Mouse (Mus musculus) thymus, adult 2 months (tissue): ENCODE data around the gene Wdr24. TPM values are rescaled to one million over a fixed set of nuclear protein-coding genes. Genes with fewer than 3 reads are reported as not detected.

Experiments
- DNase-seq: peaks from one replicate; pipeline ENCODE4 v3.0.0; 2021
- H3K27ac ChIP-seq: fragments of 200-500 bp; 2 replicates; pipeline ENCODE4 v1.5.1; 2012; ENCODE audit warnings: low read length, control low read depth; ENCODE audit not compliant: control insufficient read depth, insufficient read depth
- H3K27me3 ChIP-seq: fragments of 200-500 bp; 2 replicates; pipeline ENCODE4 v1.6.1; 2012; ENCODE audit warnings: mild to moderate bottlenecking, low read length, moderate library complexity, mixed read lengths; ENCODE audit not compliant: control insufficient read depth, insufficient read depth
- H3K36me3 ChIP-seq: fragments of 200-500 bp; 2 replicates; pipeline ENCODE4 v1.6.1; 2012; ENCODE audit warnings: mild to moderate bottlenecking, low read length, moderate library complexity; ENCODE audit not compliant: control insufficient read depth, insufficient read depth
- H3K4me1 ChIP-seq: fragments of 200-500 bp; replicated peaks from 2 replicates; pipeline ENCODE4 v1.6.1; 2012; ENCODE audit warnings: low read length; ENCODE audit not compliant: control insufficient read depth, insufficient read depth
- H3K4me3 ChIP-seq: fragments of 200-500 bp; 2 replicates; pipeline ENCODE4 v1.5.1; 2012; ENCODE audit warnings: mild to moderate bottlenecking, low read length, control low read depth, moderate library complexity; ENCODE audit not compliant: control insufficient read depth, insufficient read depth
- CTCF ChIP-seq: fragments of 200-500 bp; IDR thresholded peaks from 2 replicates; pipeline ENCODE4 v1.5.1; 2012; ENCODE audit warnings: mild to moderate bottlenecking, control low read depth, low read length, moderate library complexity, borderline replicate concordance; ENCODE audit not compliant: control insufficient read depth, poor library complexity, insufficient read depth; ENCODE audit errors: extremely low read depth
- POLR2A ChIP-seq: fragments of 200-500 bp; IDR thresholded peaks from 2 replicates; pipeline ENCODE4 v1.6.1; 2012; ENCODE audit warnings: mild to moderate bottlenecking, low read length, control low read depth, moderate library complexity; ENCODE audit not compliant: control insufficient read depth, poor library complexity, insufficient read depth; ENCODE audit errors: extremely low read depth
- WGBS: fragments of 180-500 bp; shearing (Covaris S2); methylation state at CpG from one replicate; pipeline ENCODE4 v1.1.7; 2018; 5-methylcytosine and 5-hydroxymethylcytosine counted together
- polyA plus RNA-seq: library from polyadenylated mRNA; depleted of rRNA; stranded (reverse); fragments of >200 nt; gene quantifications from 2 replicates; pipeline ENCODE4 v1.2.3, GENCODE M21; 2012

Wdr24 gene
- polyA plus RNA-seq, 1 experiment = 89.1 TPM

DNA sequence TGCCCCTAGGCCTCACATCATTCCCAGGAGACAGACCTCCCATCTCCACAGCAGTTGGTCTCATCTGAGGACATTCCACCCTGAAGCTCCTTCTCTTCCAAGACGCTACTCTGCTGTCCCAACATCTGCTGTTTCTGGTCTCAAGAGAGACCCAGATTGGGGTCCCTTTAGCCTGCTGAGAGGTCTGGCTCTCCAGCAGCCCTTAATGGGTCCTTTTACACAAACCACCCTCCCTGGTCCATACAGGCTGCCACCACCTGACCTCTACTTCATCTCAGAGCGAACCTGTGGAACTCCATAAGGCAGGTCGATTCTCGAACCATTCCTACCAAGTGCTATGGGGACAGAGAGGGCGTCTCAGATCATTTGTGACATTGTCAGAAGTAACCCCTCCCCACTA is 15.4 kb upstream of the Wdr24 start:
- H3K27me3 ChIP-seq = peaks cover 14% of the 10 kb centered on the region; the same call in 1 of the 2 replicates
- no peaks in the 10 kb centered on the region for H3K4me1 ChIP-seq
- 49% methylated on average over 5 of the region's 5 CpGs for WGBS
- no peak for DNase-seq
- H3K36me3 ChIP-seq = no peaks in the 10 kb centered on the region
- H3K27ac ChIP-seq = no peak overlapping the region
- no peak overlapping the region for H3K4me3 ChIP-seq
- TF ChIP-seq POLR2A (no peak), CTCF (no peak)

DNA sequence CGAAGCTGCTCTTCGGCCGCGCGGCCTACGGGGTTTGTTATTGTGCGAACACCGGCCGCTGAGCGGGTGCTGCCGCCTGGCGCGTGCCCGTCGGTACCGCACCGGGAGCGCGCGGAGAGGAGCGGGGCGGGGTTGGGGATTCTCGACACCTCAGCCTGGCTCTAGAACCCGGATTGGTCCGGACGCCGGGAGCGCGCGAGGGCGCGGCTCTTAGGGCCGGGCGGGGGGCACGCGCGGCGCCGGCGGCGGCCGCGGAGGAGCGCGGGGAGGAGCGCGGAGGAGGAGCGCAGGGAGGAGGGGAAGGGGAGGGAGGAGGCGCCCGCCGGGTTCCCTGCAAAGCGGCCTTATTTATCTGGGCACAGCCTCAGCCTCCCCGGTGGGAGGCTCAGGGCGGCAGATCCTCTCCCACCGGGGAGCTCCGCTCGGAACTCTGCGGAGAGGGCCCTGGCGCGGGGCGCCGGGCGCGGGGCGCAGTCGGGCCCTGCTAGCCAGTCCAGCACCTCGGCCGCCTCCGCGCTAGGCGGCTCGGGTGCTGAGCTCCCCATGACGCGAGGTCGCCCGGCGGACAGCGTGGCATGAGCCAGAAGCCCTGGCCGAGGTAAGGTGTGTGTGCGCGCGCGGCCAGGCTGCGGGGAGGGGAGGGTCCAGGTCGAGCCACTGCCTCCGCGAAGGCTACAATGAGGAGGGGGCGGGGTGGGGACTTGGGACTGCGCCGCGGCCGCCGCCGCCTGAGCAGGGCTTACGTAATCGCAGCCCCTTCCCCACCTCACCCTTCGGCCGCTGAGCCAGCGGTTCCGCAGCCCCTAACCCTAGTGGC is 14.4 kb upstream of the Wdr24 start, which contains the start of gene Fbxl16:
Fbxl16 (plus strand) TSS at position 297 of the 817 bp plus-strand sequence.
- 0 out of 2 replicates have a peak within 1 kb of the TSS, but pooled peaks have one; percentile 2 for H3K4me3 ChIP-seq
- no peaks in the 10 kb centered on the region for H3K4me1 ChIP-seq
- DNase-seq = no peak
- no peaks in the 10 kb centered on the region for H3K36me3 ChIP-seq
- TF ChIP-seq POLR2A = no peak
- no peak for TF ChIP-seq CTCF
- peaks cover 14% of the 10 kb centered on the region; the same call in 1 of the 2 replicates for H3K27me3 ChIP-seq
- 1% methylated on average over 95 of the region's 100 CpGs for WGBS
- H3K27ac ChIP-seq = no peak within 1 kb of the TSS

DNA sequence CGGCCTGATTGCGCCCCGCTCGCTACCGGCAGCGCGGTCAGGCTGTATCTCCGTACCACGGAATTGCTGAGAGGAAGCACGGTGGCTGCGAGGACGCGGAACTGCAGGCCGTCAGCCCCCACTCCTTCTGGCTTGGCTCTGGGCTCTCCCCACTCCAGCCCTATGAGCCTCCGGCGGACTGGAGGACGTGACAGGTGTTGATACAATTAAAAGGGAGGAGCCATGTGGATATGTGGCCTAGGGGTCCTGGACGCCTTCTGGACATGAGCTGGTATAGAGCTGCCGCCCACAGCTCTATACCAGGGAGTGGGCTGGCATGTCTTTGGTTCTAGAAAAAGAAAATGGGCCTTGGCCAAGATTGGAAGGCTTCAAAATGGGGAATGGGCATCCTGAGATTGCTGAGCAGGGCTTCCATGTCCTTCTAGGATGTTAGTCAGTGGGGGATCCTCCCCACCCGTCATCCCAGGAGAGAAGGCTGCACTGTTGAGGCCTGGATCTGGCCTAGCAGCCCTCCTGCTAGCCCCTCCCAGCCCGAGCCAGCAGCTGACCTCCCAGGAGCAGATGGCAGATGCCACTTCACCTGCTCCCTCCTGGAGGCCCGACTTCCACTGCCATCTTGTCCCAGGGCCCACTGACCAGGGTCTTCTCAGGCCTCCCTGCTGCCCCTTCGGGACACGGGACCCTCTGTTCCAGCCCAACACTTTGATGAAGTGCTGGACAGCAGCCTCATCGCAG is 13.7 kb upstream of the Wdr24 start:
- no peaks in the 10 kb centered on the region for H3K4me1 ChIP-seq

DNA sequence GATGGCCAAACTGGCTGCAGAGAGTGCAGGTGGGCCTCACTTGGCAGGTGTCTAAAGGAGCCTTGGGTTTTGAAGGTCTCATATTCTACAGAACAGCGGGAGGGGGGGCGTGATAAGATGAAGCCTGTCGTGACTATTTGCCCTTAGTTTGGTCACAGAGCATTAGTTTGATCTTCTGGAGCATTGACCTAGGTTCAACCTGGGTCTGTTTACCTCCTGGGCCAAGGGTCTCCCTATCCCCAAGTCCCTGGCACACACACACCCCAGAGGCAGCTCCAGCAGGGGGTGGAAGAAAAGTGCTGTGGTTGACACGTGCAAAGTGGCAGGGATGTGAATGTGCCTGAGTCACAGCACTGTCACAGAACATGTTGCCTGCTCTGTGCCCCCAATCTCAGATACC is 12.5 kb upstream of the Wdr24 start:
- 65% methylated on average over 4 of the region's 4 CpGs for WGBS

More for the DNA sequence above, 13.7 kb upstream of the Wdr24 start:
- Histone ChIP-seq H3K36me3 (no peaks in the 10 kb centered on the region), H3K4me3 (0 out of 2 replicates have a peak overlapping the region, but pooled peaks have one; percentile 2), H3K27ac (no peak overlapping the region), H3K27me3 (peaks cover 14% of the 10 kb centered on the region; the same call in 1 of the 2 replicates)
- no peak for DNase-seq
- WGBS = 18% methylated on average over 25 of the region's 25 CpGs
- no peak for TF ChIP-seq CTCF
- TF ChIP-seq POLR2A = no peak

DNA sequence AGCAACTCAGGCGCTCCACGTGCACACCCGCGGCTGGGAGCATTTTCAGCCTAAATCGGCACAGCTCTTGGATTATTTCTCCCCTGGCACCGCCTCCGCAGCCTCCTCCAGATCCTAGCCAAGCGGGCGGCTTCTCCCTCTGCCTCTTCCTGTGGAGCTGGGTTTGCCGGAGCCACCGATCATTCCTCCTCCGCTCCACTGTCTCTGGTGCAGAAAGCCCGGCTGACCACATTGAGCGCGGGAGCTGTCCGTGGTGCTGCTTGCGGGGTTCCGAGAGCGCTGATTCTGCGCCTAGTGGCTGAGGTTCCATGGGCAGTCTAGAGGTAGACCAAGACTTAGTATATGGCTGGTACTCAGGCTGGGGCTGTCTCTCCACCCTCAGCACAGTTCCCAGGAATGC is 10.0 kb upstream of the Wdr24 start:
- Histone ChIP-seq H3K36me3 (no peaks in the 10 kb centered on the region), H3K4me3 (no peak overlapping the region), H3K27me3 (peaks cover 13% of the 10 kb centered on the region; the same call in 1 of the 2 replicates), H3K27ac (no peak overlapping the region), H3K4me1 (no peaks in the 10 kb centered on the region)
- peak; percentile 77 for DNase-seq
- WGBS = 6% methylated on average over 20 of the region's 20 CpGs
- TF ChIP-seq POLR2A (no peak), CTCF (0 out of 2 replicates have a peak, but pooled peaks have one; percentile 54)

More for the DNA sequence above, 12.5 kb upstream of the Wdr24 start:
- Histone ChIP-seq H3K4me1 (no peaks in the 10 kb centered on the region), H3K36me3 (no peaks in the 10 kb centered on the region), H3K27ac (no peak overlapping the region), H3K27me3 (peaks cover 14% of the 10 kb centered on the region; the same call in 1 of the 2 replicates), H3K4me3 (no peak overlapping the region)
- no peak for TF ChIP-seq POLR2A
- TF ChIP-seq CTCF = no peak
- no peak for DNase-seq

DNA sequence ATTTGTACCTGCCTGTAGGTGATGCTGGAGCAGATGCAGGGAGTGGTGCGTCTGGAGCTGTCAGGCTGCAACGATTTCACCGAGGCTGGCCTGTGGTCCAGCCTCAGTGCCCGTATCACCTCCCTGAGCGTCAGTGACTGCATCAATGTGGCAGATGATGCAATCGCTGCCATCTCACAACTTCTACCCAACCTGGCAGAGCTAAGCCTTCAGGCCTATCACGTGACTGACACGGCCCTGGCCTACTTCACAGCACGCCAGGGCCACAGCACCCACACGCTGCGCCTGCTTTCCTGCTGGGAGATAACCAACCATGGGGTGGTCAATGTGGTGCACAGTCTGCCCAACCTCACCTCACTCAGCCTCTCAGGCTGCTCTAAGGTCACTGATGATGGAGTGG is 5.8 kb upstream of the Wdr24 start:
- TF ChIP-seq POLR2A = no peak
- TF ChIP-seq CTCF = no peak
- Histone ChIP-seq H3K27ac (no peak overlapping the region), H3K4me3 (no peak overlapping the region), H3K27me3 (peaks cover 9% of the 10 kb centered on the region; the same call in 1 of the 2 replicates), H3K36me3 (no peaks in the 10 kb centered on the region), H3K4me1 (no peaks in the 10 kb centered on the region)
- 80% methylated on average over 11 of the region's 11 CpGs for WGBS
- DNase-seq = no peak
